Mouse (Mus musculus) forebrain, embryonic 15.5 days (tissue): Measurements from ENCODE around the gene Arhgef28. TPM values are rescaled to one million over a fixed set of nuclear protein-coding genes. Genes with fewer than 3 reads are reported as not detected.
"Not testable (repeated sequence)": the region's sequence is repeated elsewhere in the genome, so short reads cannot be mapped to it uniquely, and the experiment has no call there.

Experiments used
- ATAC-seq: fragments of 200-750 bp; cut with Nextera tagmentation; replicated peaks from 2 replicates; pipeline ENCODE4 v1.8.0; 2017; ENCODE audit warnings: mild to moderate bottlenecking, moderate TSS enrichment, moderate library complexity
- H3K27ac ChIP-seq: fragments of 300-500 bp; sonication (generic); replicated peaks from 2 replicates; pipeline ENCODE4 v1.5.1; 2015; ENCODE audit warnings: mild to moderate bottlenecking, inconsistent platforms
- H3K27me3 ChIP-seq: fragments of 300-500 bp; sonication (generic); 2 replicates; pipeline ENCODE4 v1.6.1; 2015; ENCODE audit warnings: inconsistent platforms
- H3K36me3 ChIP-seq: fragments of 300-500 bp; sonication (generic); 2 replicates; pipeline ENCODE4 v1.6.1; 2015; ENCODE audit warnings: mild to moderate bottlenecking, inconsistent platforms
- H3K4me1 ChIP-seq: fragments of 300-500 bp; sonication (generic); 2 replicates; pipeline ENCODE4 v1.6.1; 2015; ENCODE audit warnings: inconsistent platforms
- H3K4me2 ChIP-seq: fragments of 300-500 bp; sonication (generic); replicated peaks from 2 replicates; pipeline ENCODE4 v1.6.1; 2015; ENCODE audit warnings: mild to moderate bottlenecking, inconsistent platforms
- H3K4me3 ChIP-seq: fragments of 300-500 bp; sonication (generic); 2 replicates; pipeline ENCODE4 v1.5.1; 2015; ENCODE audit warnings: mild to moderate bottlenecking, inconsistent platforms
- H3K9ac ChIP-seq: fragments of 300-500 bp; sonication (generic); replicated peaks from 2 replicates; pipeline ENCODE4 v1.6.1; 2015; ENCODE audit warnings: mild to moderate bottlenecking, inconsistent platforms
- H3K9me3 ChIP-seq: fragments of 300-500 bp; sonication (generic); 2 replicates; pipeline ENCODE4 v1.6.1; 2016; ENCODE audit warnings: inconsistent platforms
- WGBS: fragments of 180-500 bp; shearing (Covaris S2); methylation state at CpG from one replicate; pipeline ENCODE4 v1.1.7; 2015; ENCODE audit warnings: mixed read lengths; 5-methylcytosine and 5-hydroxymethylcytosine counted together
- polyA plus RNA-seq: library from polyadenylated mRNA; unstranded; fragments of >200 nt; fragmentation: Nextera tagmentation; extraction: Ambion mirVana; gene quantifications from 2 replicates; pipeline ENCODE4 v1.2.1, GENCODE M21; 2015

The Arhgef28 gene
- polyA plus RNA-seq, 1 experiment from 2014 or later = 15.7 TPM

GRCm38 (mm10) chr13:98093483-98093882, 112.8 kb downstream of the Arhgef28 start:
- WGBS = 69% methylated on average over 9 of the region's 9 CpGs

GRCm38 (mm10) chr13:98092354-98093002, 113.8 kb downstream of the Arhgef28 start:
- no peak overlapping the region for H3K9ac ChIP-seq
- no peaks in the 10 kb centered on the region for H3K4me1 ChIP-seq
- WGBS = 90% methylated on average over 12 of the region's 12 CpGs
- H3K27ac ChIP-seq = no peak overlapping the region
- H3K9me3 ChIP-seq = no peaks in the 10 kb centered on the region
- no peaks in the 10 kb centered on the region for H3K27me3 ChIP-seq
- no peaks in the 10 kb centered on the region for H3K36me3 ChIP-seq
- no peak for ATAC-seq
- H3K4me3 ChIP-seq = no peak overlapping the region
- no peak overlapping the region for H3K4me2 ChIP-seq

More at GRCm38 (mm10) chr13:98093483-98093882, 112.8 kb downstream of the Arhgef28 start:
- Histone ChIP-seq H3K27me3 (no peaks in the 10 kb centered on the region), H3K4me3 (no peak overlapping the region), H3K27ac (no peak overlapping the region), H3K4me1 (no peaks in the 10 kb centered on the region), H3K36me3 (no peaks in the 10 kb centered on the region), H3K9ac (no peak overlapping the region), H3K9me3 (no peaks in the 10 kb centered on the region), H3K4me2 (no peak overlapping the region)
- no peak for ATAC-seq

GRCm38 (mm10) chr13:98079640-98080039, 126.6 kb downstream of the Arhgef28 start:
- no peak overlapping the region for H3K4me3 ChIP-seq
- H3K36me3 ChIP-seq = no peaks in the 10 kb centered on the region
- H3K4me1 ChIP-seq = no peaks in the 10 kb centered on the region
- no peak for ATAC-seq
- no peak overlapping the region for H3K9ac ChIP-seq
- H3K9me3 ChIP-seq = no peaks in the 10 kb centered on the region
- WGBS = 72% methylated on average over 4 of the region's 4 CpGs
- no peaks in the 10 kb centered on the region for H3K27me3 ChIP-seq
- no peak overlapping the region for H3K27ac ChIP-seq
- no peak overlapping the region for H3K4me2 ChIP-seq

GRCm38 (mm10) chr13:98078251-98078650, 128.0 kb downstream of the Arhgef28 start:
- Histone ChIP-seq H3K27me3 (no peaks in the 10 kb centered on the region), H3K4me2 (no peak overlapping the region), H3K9ac (no peak overlapping the region), H3K9me3 (no peaks in the 10 kb centered on the region), H3K27ac (no peak overlapping the region), H3K4me1 (no peaks in the 10 kb centered on the region), H3K4me3 (no peak overlapping the region), H3K36me3 (no peaks in the 10 kb centered on the region)
- 88% methylated on average over 5 of the region's 5 CpGs for WGBS
- no peak for ATAC-seq

- Histone ChIP-seq H3K36me3 (no peaks in the 10 kb centered on the region), H3K27me3 (no peaks in the 10 kb centered on the region), H3K9ac (no peak overlapping the region), H3K4me2 (no peak overlapping the region), H3K9me3 (no peaks in the 10 kb centered on the region), H3K4me1 (no peaks in the 10 kb centered on the region), H3K4me3 (no peak overlapping the region), H3K27ac (no peak overlapping the region)
- no peak for ATAC-seq
- 90% methylated on average over 12 of the region's 12 CpGs for WGBS
These were observed 129.0 kb downstream of the Arhgef28 start for GRCm38 (mm10) chr13:98077216-98077615.

GRCm38 (mm10) chr13:98074871-98075270, 131.4 kb downstream of the Arhgef28 start:
- no peak for ATAC-seq
- Histone ChIP-seq H3K36me3 (no peaks in the 10 kb centered on the region), H3K9me3 (no peaks in the 10 kb centered on the region), H3K4me3 (no peak overlapping the region), H3K27ac (no peak overlapping the region), H3K27me3 (no peaks in the 10 kb centered on the region), H3K4me1 (no peaks in the 10 kb centered on the region), H3K4me2 (no peak overlapping the region), H3K9ac (no peak overlapping the region)
- WGBS = 80% methylated on average over 11 of the region's 11 CpGs

GRCm38 (mm10) chr13:98073190-98073589, 133.0 kb downstream of the Arhgef28 start:
- H3K9ac ChIP-seq = no peak overlapping the region
- H3K9me3 ChIP-seq = no peaks in the 10 kb centered on the region
- H3K36me3 ChIP-seq = no peaks in the 10 kb centered on the region
- no peak for ATAC-seq
- H3K4me1 ChIP-seq = no peaks in the 10 kb centered on the region
- 81% methylated on average over 4 of the region's 4 CpGs for WGBS
- no peaks in the 10 kb centered on the region for H3K27me3 ChIP-seq
- no peak overlapping the region for H3K27ac ChIP-seq
- H3K4me2 ChIP-seq = no peak overlapping the region
- H3K4me3 ChIP-seq = no peak overlapping the region

- ATAC-seq = no peak
- 94% methylated on average over 6 of the region's 6 CpGs for WGBS
- H3K36me3 ChIP-seq = no peaks in the 10 kb centered on the region
These were observed 135.8 kb downstream of the Arhgef28 start for GRCm38 (mm10) chr13:98070458-98070857.

GRCm38 (mm10) chr13:98069646-98070045, 136.6 kb downstream of the Arhgef28 start:
- no peak overlapping the region for H3K4me3 ChIP-seq
- H3K9me3 ChIP-seq = no peaks in the 10 kb centered on the region
- H3K27ac ChIP-seq = no peak overlapping the region
- no peaks in the 10 kb centered on the region for H3K36me3 ChIP-seq
- ATAC-seq = no peak
- 90% methylated on average over 6 of the region's 6 CpGs for WGBS
- H3K9ac ChIP-seq = no peak overlapping the region
- no peak overlapping the region for H3K4me2 ChIP-seq
- H3K27me3 ChIP-seq = no peaks in the 10 kb centered on the region
- H3K4me1 ChIP-seq = no peaks in the 10 kb centered on the region

More at GRCm38 (mm10) chr13:98070458-98070857, 135.8 kb downstream of the Arhgef28 start:
- Histone ChIP-seq H3K4me1 (no peaks in the 10 kb centered on the region), H3K27ac (no peak overlapping the region), H3K9ac (no peak overlapping the region), H3K4me3 (no peak overlapping the region), H3K9me3 (no peaks in the 10 kb centered on the region), H3K27me3 (no peaks in the 10 kb centered on the region), H3K4me2 (no peak overlapping the region)

GRCm38 (mm10) chr13:98062843-98063242, 143.4 kb downstream of the Arhgef28 start:
- no peak overlapping the region for H3K27ac ChIP-seq
- no peaks in the 10 kb centered on the region for H3K4me1 ChIP-seq
- no peaks in the 10 kb centered on the region for H3K27me3 ChIP-seq
- no peak for ATAC-seq
- no peak overlapping the region for H3K4me2 ChIP-seq
- WGBS = 83% methylated on average over 4 of the region's 4 CpGs
- no peak overlapping the region for H3K9ac ChIP-seq
- no peaks in the 10 kb centered on the region for H3K9me3 ChIP-seq
- no peaks in the 10 kb centered on the region for H3K36me3 ChIP-seq
- H3K4me3 ChIP-seq = no peak overlapping the region

GRCm38 (mm10) chr13:98060121-98060520, 146.1 kb downstream of the Arhgef28 start:
- not testable (repeated sequence) for H3K9me3 ChIP-seq, H3K4me1 ChIP-seq, ATAC-seq, H3K36me3 ChIP-seq, H3K9ac ChIP-seq, H3K4me3 ChIP-seq, H3K4me2 ChIP-seq, H3K27ac ChIP-seq, H3K27me3 ChIP-seq
- 87% methylated on average over 1 of the region's 1 CpGs for WGBS

GRCm38 (mm10) chr13:98055194-98055593, 151.0 kb downstream of the Arhgef28 start:
- Histone ChIP-seq H3K27me3 (no peaks in the 10 kb centered on the region), H3K9me3 (no peaks in the 10 kb centered on the region), H3K36me3 (no peaks in the 10 kb centered on the region), H3K9ac (no peak overlapping the region), H3K4me2 (no peak overlapping the region), H3K27ac (no peak overlapping the region), H3K4me1 (peaks cover 7% of the 10 kb centered on the region), H3K4me3 (no peak overlapping the region)
- ATAC-seq = no peak
- WGBS = 20% methylated on average over 8 of the region's 8 CpGs

GRCm38 (mm10) chr13:98040628-98041150, 165.6 kb downstream of the Arhgef28 start:
- H3K4me3 ChIP-seq = no peak overlapping the region
- H3K9ac ChIP-seq = no peak overlapping the region
- no peak overlapping the region for H3K4me2 ChIP-seq
- H3K27me3 ChIP-seq = no peaks in the 10 kb centered on the region
- no peak for ATAC-seq
- no peaks in the 10 kb centered on the region for H3K36me3 ChIP-seq
- WGBS = 69% methylated on average over 3 of the region's 3 CpGs
- H3K4me1 ChIP-seq = no peaks in the 10 kb centered on the region
- no peaks in the 10 kb centered on the region for H3K9me3 ChIP-seq
- no peak overlapping the region for H3K27ac ChIP-seq
